Mouse (Mus musculus) midbrain, postnatal 0 days (tissue): ENCODE results near the gene Rara. TPM values are rescaled to one million over a fixed set of nuclear protein-coding genes. Genes with fewer than 3 reads are reported as not detected.

Experiments
- ATAC-seq: fragments of 200-750 bp; cut with Nextera tagmentation; 2 replicates; pipeline ENCODE4 v1.8.0; 2017; ENCODE audit warnings: moderate number of reproducible peaks, mild to moderate bottlenecking, moderate TSS enrichment, moderate library complexity; ENCODE audit not compliant: low FRiP score
- DNase-seq: peaks from one replicate; pipeline ENCODE4 v3.0.0-alpha.2; 2015; ENCODE audit warnings: low spot score
- H3K27ac ChIP-seq: fragments of 300-500 bp; sonication (generic); 2 replicates; pipeline ENCODE4 v1.5.1; 2014; ENCODE audit warnings: low read depth, mild to moderate bottlenecking, low read length, mixed read lengths
- H3K27me3 ChIP-seq: fragments of 300-500 bp; sonication (generic); 2 replicates; pipeline ENCODE4 v1.6.1; 2014; ENCODE audit warnings: low read length, control low read depth, mixed read lengths; ENCODE audit not compliant: insufficient read depth
- H3K36me3 ChIP-seq: fragments of 300-500 bp; sonication (generic); 2 replicates; pipeline ENCODE4 v1.6.1; 2014; ENCODE audit warnings: low read length, control low read depth, mixed read lengths; ENCODE audit not compliant: insufficient read depth
- H3K4me1 ChIP-seq: fragments of 300-500 bp; sonication (generic); 2 replicates; pipeline ENCODE4 v1.6.1; 2014; ENCODE audit warnings: mild to moderate bottlenecking, control low read depth, antibody characterized with exemption, low read length, mixed read lengths; ENCODE audit not compliant: insufficient read depth
- H3K4me2 ChIP-seq: fragments of 300-500 bp; sonication (generic); 2 replicates; pipeline ENCODE4 v1.6.1; 2014; ENCODE audit warnings: low read depth, mild to moderate bottlenecking, low read length, mixed read lengths; ENCODE audit not compliant: poor library complexity, severe bottlenecking
- H3K4me3 ChIP-seq: fragments of 300-500 bp; sonication (generic); 2 replicates; pipeline ENCODE4 v1.5.1; 2014; ENCODE audit warnings: low read depth, mild to moderate bottlenecking, low read length, moderate library complexity
- H3K9ac ChIP-seq: fragments of 300-500 bp; sonication (generic); replicated peaks from 2 replicates; pipeline ENCODE4 v1.6.1; 2014; ENCODE audit warnings: mild to moderate bottlenecking, low read length, moderate library complexity, mixed read lengths; ENCODE audit not compliant: poor library complexity, severe bottlenecking
- H3K9me3 ChIP-seq: fragments of 300-500 bp; sonication (generic); 2 replicates; pipeline ENCODE4 v1.6.1; 2016; ENCODE audit warnings: low read length, control low read depth
- CTCF ChIP-seq: IDR thresholded peaks from 2 replicates; pipeline ENCODE4 v1.5.1; 2016; ENCODE audit warnings: antibody characterized with exemption, mild to moderate bottlenecking
- WGBS: fragments of 180-500 bp; shearing (Covaris S2); extraction: QIAGEN DNeasy Blood & Tissue Kit; methylation state at CpG from one replicate; pipeline ENCODE4 v1.1.7; 2014; 5-methylcytosine and 5-hydroxymethylcytosine counted together
- polyA plus RNA-seq: library from polyadenylated mRNA; unstranded; fragments of >200 nt; fragmentation: Nextera tagmentation; extraction: Ambion mirVana; gene quantifications from 2 replicates; pipeline ENCODE4 v1.2.1, GENCODE M21; 2015
- total RNA-seq: library from RNA; depleted of rRNA; stranded (reverse); fragments of >200 nt; gene quantifications from 2 replicates; pipeline ENCODE4 v1.2.3, GENCODE M21; 2014; rRNA removed

Gene Rara
- total RNA-seq (14.3 and 20.4 TPM in 2 replicates), polyA plus RNA-seq (8.2 and 8.7 TPM in 2 replicates)

DNA sequence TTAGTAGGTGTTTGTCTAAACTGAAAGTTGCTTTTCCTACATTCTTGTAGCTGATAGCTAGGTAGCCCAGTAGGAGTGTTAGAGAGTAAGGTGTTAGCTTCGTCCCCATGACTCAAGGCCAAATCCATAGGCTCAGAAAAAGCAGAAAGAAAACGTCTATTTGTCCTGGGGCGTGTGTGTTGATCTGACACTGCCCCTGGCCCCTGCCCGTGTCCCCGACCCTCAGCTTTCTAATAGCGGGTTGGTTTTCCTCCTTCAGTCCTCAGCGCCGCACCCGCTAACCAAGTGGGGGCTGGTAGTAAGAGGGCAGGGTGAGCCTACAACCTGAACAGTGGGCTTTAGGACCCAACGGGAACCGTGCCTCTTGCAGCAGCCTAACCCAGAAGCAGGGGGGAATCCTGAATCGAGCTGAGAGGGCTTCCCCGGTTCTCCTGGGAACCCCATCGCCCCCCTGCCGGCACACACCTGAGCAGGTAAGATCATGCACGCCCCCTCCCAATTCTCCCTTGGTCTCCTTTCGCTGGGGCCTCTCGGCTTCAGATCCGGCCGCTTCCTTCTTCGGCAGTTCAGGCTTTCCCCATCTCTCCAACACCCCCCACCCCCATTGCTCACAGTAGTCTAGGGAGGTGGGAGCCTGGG lies at the start of gene Rara:
Gene Rara, plus strand, starts transcription at position 381 of the 639 bp plus-strand sequence.
- H3K27me3 ChIP-seq, result no peaks in the 10 kb centered on the region
- TF ChIP-seq CTCF, result no peak
- peak; percentile 63 for DNase-seq
- H3K4me2 ChIP-seq, result peak within 1 kb of the TSS; percentile 87
- H3K9me3 ChIP-seq, result no peaks in the 10 kb centered on the region
- peak within 1 kb of the TSS; percentile 57 for H3K4me3 ChIP-seq
- H3K36me3 ChIP-seq, result no peaks in the 10 kb centered on the region
- peak within 1 kb of the TSS; percentile 77 for H3K9ac ChIP-seq
- ATAC-seq, result no peak
- 9% methylated on average over 21 of the region's 21 CpGs for WGBS
- peaks cover 33% of the 10 kb centered on the region; the same call in 1 of the 2 replicates for H3K4me1 ChIP-seq
- H3K27ac ChIP-seq, result no peak within 1 kb of the TSS

DNA sequence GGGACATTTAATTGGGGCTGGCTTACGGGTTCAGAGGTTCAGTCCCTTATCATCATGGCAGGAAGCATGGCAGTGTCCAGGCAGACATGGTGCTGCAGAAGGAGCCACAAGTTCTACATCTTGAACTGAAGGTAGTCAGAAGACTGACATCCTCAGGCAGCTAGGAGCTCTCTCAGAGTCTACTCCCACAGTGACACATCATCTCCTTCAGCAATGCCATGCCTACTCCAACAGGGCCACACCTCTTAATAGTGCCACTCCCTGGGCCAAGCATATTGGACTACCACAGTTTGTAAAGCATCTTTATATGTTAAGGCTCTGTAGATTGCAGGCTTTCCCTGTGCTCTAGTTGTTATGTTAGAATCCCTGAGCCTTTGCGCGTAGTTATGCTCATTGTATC lies 39.9 kb upstream of the Rara start:
- WGBS, result 98% methylated on average over 3 of the region's 3 CpGs
- H3K9me3 ChIP-seq, result no peaks in the 10 kb centered on the region
- H3K4me3 ChIP-seq, result no peak overlapping the region
- no peak for TF ChIP-seq CTCF
- no peak overlapping the region for H3K9ac ChIP-seq
- DNase-seq (no peak), ATAC-seq (no peak)
- H3K4me1 ChIP-seq, result no peaks in the 10 kb centered on the region
- H3K4me2 ChIP-seq, result no peak overlapping the region
- H3K36me3 ChIP-seq, result peaks cover 44% of the 10 kb centered on the region
- H3K27ac ChIP-seq, result no peak overlapping the region
- H3K27me3 ChIP-seq, result no peaks in the 10 kb centered on the region

DNA sequence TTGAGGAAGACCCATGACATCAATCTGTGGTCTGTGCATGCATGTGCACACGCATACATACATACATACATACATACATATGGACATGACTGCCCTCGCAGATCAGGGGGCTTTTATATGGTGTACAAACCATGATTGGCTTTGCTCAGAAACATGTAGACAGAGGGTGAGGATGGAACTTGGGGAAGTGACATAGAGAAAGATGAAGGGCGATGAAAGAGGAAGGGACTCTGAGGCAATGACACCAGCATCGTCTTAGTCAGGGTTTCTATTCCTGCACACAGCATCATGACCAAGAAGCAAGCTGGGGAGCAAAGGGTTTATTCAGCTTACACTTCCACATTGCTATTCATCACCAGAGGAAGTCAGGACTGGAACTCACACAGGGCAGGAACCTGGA lies 38.5 kb upstream of the Rara start:
- TF ChIP-seq CTCF, result no peak
- Histone ChIP-seq H3K4me1 (no peaks in the 10 kb centered on the region), H3K36me3 (peaks cover 50% of the 10 kb centered on the region)

DNA sequence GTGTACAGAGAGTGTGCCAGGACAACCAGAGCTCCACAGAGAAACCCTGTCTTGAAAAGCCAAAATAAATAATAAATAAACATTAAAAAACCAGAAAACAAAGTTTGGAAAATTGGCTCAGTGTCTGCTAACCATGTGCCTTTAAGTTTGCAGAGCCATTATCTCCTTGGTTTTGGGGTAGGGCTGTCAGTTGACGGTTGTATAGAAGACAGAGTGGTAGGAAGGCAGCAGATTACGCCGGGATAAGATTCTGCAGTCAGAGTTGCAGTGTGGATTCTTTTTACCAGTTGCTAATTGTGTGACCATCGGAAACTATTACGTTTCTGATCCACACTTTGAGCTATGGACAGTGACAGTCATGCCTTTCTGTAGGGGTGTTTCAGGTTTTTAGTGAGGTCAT lies 37.6 kb upstream of the Rara start:
- H3K27ac ChIP-seq, result no peak overlapping the region
- no peak overlapping the region for H3K4me3 ChIP-seq
- no peak for TF ChIP-seq CTCF
- no peaks in the 10 kb centered on the region for H3K4me1 ChIP-seq
- H3K9me3 ChIP-seq, result no peaks in the 10 kb centered on the region
- ATAC-seq (no peak), DNase-seq (no peak)
- no peak overlapping the region for H3K4me2 ChIP-seq
- peaks cover 53% of the 10 kb centered on the region for H3K36me3 ChIP-seq
- 93% methylated on average over 5 of the region's 5 CpGs for WGBS
- no peak overlapping the region for H3K9ac ChIP-seq
- H3K27me3 ChIP-seq, result no peaks in the 10 kb centered on the region

More for the DNA sequence above, 38.5 kb upstream of the Rara start:
- H3K9me3 ChIP-seq, result no peaks in the 10 kb centered on the region
- no peak for DNase-seq
- no peaks in the 10 kb centered on the region for H3K27me3 ChIP-seq
- 98% methylated on average over 4 of the region's 4 CpGs for WGBS
- no peak overlapping the region for H3K9ac ChIP-seq
- ATAC-seq, result no peak
- H3K4me3 ChIP-seq, result no peak overlapping the region
- no peak overlapping the region for H3K4me2 ChIP-seq
- no peak overlapping the region for H3K27ac ChIP-seq

DNA sequence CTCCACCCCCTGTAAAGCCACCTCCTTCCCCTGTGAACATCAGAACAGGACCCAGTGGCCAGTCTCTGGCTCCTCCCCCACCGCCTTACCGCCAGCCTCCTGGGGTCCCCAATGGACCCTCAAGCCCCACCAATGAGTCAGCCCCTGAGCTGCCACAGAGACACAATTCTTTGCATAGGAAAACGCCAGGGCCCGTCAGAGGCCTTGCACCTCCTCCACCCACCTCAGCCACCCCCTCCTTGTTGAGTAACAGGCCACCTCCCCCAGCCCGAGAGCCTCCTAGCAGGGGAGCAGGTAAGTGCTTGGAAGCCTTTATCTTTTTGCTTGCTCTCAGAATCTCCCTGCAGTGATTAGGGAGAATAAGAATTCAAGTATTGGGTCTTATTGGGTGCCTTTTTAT lies 35.2 kb upstream of the Rara start:
- WGBS, result 54% methylated on average over 4 of the region's 5 CpGs
- TF ChIP-seq CTCF, result no peak
- ATAC-seq (no peak), DNase-seq (no peak)
- no peaks in the 10 kb centered on the region for H3K27me3 ChIP-seq
- H3K9ac ChIP-seq, result no peak overlapping the region
- no peaks in the 10 kb centered on the region for H3K9me3 ChIP-seq
- H3K27ac ChIP-seq, result no peak overlapping the region
- no peaks in the 10 kb centered on the region for H3K4me1 ChIP-seq
- H3K4me2 ChIP-seq, result no peak overlapping the region
- no peak overlapping the region for H3K4me3 ChIP-seq
- peaks cover 58% of the 10 kb centered on the region for H3K36me3 ChIP-seq

DNA sequence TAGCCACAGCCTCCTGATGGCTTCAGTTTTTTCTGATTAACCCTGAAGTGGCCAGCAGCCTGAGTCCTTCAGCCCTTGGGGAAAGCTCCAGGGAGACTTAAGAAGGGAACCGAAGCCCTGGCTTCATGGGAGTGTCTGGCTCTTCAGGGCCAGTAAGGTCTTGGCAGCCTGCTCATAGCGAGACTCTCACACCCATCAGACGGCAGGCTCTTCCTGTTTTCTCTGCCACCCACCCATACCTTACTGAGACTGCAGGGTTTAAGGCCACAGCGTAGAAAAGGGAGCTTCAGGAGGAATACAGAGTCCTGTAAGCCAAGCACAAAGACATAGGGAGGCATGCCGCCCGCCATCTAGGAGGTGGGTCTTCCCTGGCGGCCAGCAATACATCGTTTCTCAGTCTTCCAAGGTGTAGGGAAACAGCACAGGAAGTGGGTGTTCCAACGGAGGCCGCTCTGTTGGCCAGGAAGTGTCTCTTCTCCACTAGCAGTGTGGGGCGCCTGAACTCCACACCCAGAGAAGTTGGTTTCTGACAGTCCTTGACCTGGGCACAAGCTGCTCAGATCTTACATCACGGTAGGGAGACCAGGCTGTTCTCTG lies 27.0 kb upstream of the Rara start:
- no peak for TF ChIP-seq CTCF
- no peak overlapping the region for H3K4me3 ChIP-seq
- H3K9me3 ChIP-seq, result no peaks in the 10 kb centered on the region
- no peaks in the 10 kb centered on the region for H3K4me1 ChIP-seq
- H3K36me3 ChIP-seq, result peaks cover 47% of the 10 kb centered on the region
- no peak overlapping the region for H3K4me2 ChIP-seq
- H3K27me3 ChIP-seq, result no peaks in the 10 kb centered on the region
- WGBS, result 89% methylated on average over 12 of the region's 12 CpGs
- no peak for DNase-seq
- no peak for ATAC-seq
- no peak overlapping the region for H3K9ac ChIP-seq
- no peak overlapping the region for H3K27ac ChIP-seq
